Mouse (Mus musculus) gastrocnemius, postnatal 36 days (tissue): Measurements from ENCODE around the gene Pigu. TPM values are rescaled to one million over a fixed set of nuclear protein-coding genes. Genes with fewer than 3 reads are reported as not detected.

ENCODE experiments used
- DNase-seq, 2 experiments: peaks; one replicate each; pipeline ENCODE4 v3.0.0; 2022
- intact Hi-C: fragments of 180-260 bp; cut with DNase I; formaldehyde crosslinking; loops from one replicate; pipeline ENCODE4 v1.15.1; 2025
- microRNA-seq, 2 experiments: library from miRNA; unstranded; fragments of <30 nt; microRNA quantifications; one replicate each; pipeline ENCODE4 v1.2.0; 2021
- total RNA-seq, 2 experiments: library from RNA; stranded (reverse); gene quantifications; 2 replicates each; pipeline ENCODE4 v1.2.3; 2021

The Pigu gene
- total RNA-seq, 2 experiments from 2014 or later, result 23.4 to 25.4 TPM

DNA sequence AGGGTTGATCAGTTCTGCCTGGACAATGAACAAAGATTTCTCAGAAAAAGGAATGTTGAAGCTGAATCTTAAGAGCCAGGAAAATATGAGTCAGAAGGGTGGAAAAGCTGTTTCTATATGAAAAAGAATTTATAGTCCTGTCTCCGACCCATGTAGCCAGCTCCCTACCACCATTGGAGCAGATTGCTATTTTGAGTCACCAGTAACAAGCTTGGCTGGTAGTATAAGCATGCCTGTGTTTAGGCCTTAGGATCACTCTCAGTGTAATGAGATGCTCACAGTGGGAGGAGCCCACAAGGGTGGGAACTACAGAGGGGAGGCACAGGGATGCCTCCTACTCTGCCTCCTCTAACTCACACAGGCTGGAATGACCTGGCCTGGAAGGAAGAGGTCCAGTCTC lies 109.0 kb downstream of the Pigu start:
- intact Hi-C loops, result no loop called here
- no peak for DNase-seq

DNA sequence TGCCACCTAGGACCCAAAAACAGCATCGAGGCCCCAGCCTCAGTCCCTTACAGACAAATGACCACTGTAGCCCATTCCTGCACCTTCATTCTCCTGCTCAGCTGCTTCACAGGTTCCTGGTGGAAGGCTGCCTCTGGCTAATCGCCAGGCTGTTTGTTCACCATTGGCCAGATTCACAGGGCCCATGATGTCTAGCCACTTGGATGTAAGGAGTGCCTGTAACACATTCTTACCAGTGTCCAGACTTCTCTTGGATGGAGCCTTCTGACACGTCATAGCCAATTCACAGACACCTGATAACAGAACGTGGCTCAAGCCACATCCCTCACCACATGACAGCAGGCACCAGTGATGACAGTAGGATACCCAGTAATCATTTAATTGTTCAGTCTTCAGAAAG lies 111.0 kb downstream of the Pigu start:
- DNase-seq, result no peak
- intact Hi-C loops, result no loop called here

DNA sequence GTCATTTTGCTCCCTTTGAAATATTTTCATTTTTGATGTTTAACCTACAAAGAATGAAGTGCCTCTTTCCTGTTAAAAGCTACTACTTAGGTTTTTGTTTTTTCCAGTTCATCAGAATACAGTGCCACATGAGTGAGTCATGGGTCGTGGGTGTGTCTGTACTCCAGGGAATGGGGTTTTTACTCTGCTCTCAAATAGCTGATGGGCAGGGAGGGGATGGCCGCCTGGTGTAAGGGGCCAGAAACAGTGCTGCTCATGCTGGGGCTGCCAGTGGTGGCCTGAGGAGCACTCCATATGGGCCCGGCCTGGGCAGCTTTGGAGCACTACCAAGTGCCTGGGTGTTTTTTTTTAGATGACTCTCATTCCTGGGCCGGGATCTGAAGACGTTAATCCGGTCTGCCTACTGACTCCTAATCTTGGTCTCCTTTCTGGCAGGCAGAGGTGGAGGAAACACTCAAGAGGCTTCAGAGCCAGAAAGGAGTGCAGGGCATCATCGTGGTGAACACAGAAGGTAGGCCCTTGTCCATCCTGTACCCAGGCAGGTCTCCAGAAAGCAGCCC lies 114.9 kb downstream of the Pigu start:
- DNase-seq, result peak; percentile 37 to 50
- intact Hi-C loops, result no loop called here

DNA sequence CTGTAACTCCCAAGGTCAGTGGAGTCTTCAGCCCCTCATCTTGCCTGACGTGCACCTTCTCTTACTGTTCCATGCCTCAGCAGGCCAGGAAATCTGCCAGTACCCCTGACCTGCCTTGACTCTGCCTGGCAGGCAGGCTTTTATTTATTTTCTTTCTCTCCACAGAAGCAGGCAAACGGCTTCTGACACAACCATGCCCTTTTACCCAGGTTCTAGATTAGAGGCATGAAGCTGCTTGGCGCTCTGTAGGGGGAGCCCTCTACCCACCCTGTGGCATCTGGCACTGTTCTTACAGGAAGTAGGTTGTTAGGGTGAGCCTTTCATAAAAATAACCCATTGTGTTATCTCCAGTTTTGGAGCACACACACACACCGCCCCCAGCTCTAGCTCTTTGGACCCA lies 116.3 kb downstream of the Pigu start:
- no peak for DNase-seq
- intact Hi-C loops, result loop anchor here (2.0 kb wide), 1 partner anchor 146 kb away; no protein-coding TSS in a partner anchor

DNA sequence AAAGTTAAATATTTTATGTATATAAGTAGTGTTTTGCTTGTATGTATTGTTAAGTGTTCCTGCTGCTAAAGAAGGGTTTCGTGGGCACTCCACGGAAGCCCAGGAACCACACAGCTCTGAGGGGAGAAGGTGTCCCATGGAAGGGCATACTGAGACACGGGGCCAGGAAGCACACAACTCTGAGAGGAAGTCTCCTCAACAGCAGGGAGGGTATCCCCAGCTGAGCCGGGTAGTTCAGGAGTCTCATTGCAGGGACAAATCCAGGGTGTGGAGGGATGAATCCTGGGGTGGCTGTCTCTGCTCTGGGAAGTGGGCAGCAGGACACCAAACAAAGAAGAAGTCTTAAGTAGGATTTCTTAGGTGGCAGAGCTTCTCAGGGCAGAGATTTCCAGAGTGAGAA lies 120.0 kb downstream of the Pigu start:
- no peak for DNase-seq
- intact Hi-C loops, result loop anchor here (5.0 kb wide), 1 partner anchor 35 kb away; no protein-coding TSS in a partner anchor

- intact Hi-C loops, result loop anchor here (5.0 kb wide), 1 partner anchor 36 kb away; no protein-coding TSS in a partner anchor
- DNase-seq, result peak; percentile 99 to 100
Measured at GRCm38 (mm10) chr2:155236362-155236992, 120.8 kb downstream of the Pigu start, which contains the start of gene Dynlrb1. Gene Dynlrb1, plus strand, starts transcription at chr2:155236533.

DNA sequence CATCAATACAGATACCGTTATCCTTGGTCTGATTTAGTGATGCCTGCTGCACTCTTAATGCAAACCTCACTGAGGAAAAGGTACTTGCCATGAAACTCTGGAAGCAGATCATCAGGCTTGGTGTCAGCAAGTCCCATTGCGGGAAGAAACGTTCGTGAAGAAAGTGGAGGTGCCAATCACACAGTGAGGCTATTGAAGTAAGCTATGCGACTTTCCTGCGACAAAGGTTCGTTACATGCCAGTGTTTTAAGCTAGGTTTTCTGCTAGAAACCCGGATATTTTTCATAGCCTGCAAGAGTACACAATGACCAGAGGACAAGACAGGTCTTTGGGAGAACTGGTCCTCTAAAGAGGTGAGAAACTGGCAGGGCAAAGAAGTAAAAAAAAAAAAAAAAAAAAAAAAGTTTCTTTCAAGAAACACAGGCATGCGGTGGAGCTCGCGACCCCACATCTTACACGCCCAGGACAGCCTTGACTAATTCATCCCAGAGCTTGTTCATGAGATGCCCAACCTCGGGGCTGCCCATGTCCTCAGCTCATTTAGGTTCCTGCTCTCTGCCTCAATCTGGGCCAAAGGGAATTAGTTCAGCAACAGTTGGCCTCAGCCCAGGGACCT lies 121.4 kb downstream of the Pigu start:
- DNase-seq, result no peak
- intact Hi-C loops, result loop anchor here (5.0 kb wide), 1 partner anchor 36 kb away; no protein-coding TSS in a partner anchor

Small RNAs within 50 kb of the gene (microRNA-seq; reads per million reads assigned to microRNA genes)
- gene Mir695, result 0 reads per million in 2 experiments

Other genes starting within 250 kb of the Pigu start
- gene Itch, start 223.9 kb downstream of the Pigu start, total RNA-seq, result 10 to 100 TPM; 17.2 to 19.3 TPM
- 100 to 1,000 TPM in 1 of 2 experiments, 10 to 100 TPM in 1; 94.2 to 104 TPM for gene Dynlrb1, start 120.9 kb downstream of the Pigu start, total RNA-seq
- gene Map1lc3a, start 81.1 kb downstream of the Pigu start, total RNA-seq, result 100 to 1,000 TPM; 259 to 263 TPM
- gene Trp53inp2, start 23.6 kb upstream of the Pigu start, total RNA-seq, result 100 to 1,000 TPM; 355 to 400 TPM
- gene Ncoa6, start 116.5 kb upstream of the Pigu start, total RNA-seq, result 10 to 100 TPM; 14.0 to 17.0 TPM
- 10 to 100 TPM; 29.2 to 33.5 TPM for gene Acss2, start 160.5 kb upstream of the Pigu start, total RNA-seq
- gene Ggt7, start 160.8 kb upstream of the Pigu start, total RNA-seq, result under 1 TPM; 0.82 to 0.86 TPM
- gene Gss, start 235.4 kb upstream of the Pigu start, total RNA-seq, result 1 to 10 TPM; 3.7 to 6.0 TPM